Mouse (Mus musculus): ENCODE data around the gene Casr. TPM values are rescaled to one million over a fixed set of nuclear protein-coding genes. Genes with fewer than 3 reads are reported as not detected.

The Casr gene
- polyA plus RNA-seq (2015; fragmentation: Nextera tagmentation; extraction: Ambion mirVana) = 0.09 TPM in 1 of 2 replicates, not detected in the other

GRCm38 (mm10) chr16:36561386-36562338 is at the start of gene Casr:
TSS of gene Casr (minus strand) at chr16:36562141.
- peak within 1 kb of the TSS; percentile 81 for H3K4me2 ChIP-seq
- WGBS = 4% methylated on average over 36 of the region's 36 CpGs
- no peak for ATAC-seq (replicated peaks; ENCODE audit: insufficient number of reproducible peaks, insufficient read depth, low FRiP score, low read depth)
- H3K9me3 ChIP-seq (replicated peaks) = no peaks in the 10 kb centered on the region
- peaks cover 10% of the 10 kb centered on the region for H3K4me1 ChIP-seq (replicated peaks)
- no peaks in the 10 kb centered on the region for H3K36me3 ChIP-seq
- 0 out of 2 replicates have a peak within 1 kb of the TSS, but pooled peaks have one; percentile 27 for H3K9ac ChIP-seq
- peak within 1 kb of the TSS; percentile 45 for H3K4me3 ChIP-seq
- H3K27me3 ChIP-seq = peaks cover 22% of the 10 kb centered on the region
- no peak within 1 kb of the TSS for H3K27ac ChIP-seq

GRCm38 (mm10) chr16:36602632-36603031 is 40.7 kb upstream of the Casr start:
- no peak for ATAC-seq (replicated peaks; ENCODE audit: insufficient number of reproducible peaks, insufficient read depth, low FRiP score, low read depth)
- Histone ChIP-seq H3K9ac (no peak overlapping the region), H3K36me3 (no peaks in the 10 kb centered on the region), H3K9me3 (replicated peaks) (no peaks in the 10 kb centered on the region), H3K4me3 (no peak overlapping the region), H3K27ac (no peak overlapping the region), H3K4me1 (replicated peaks) (peaks cover 5% of the 10 kb centered on the region), H3K4me2 (no peak overlapping the region), H3K27me3 (no peaks in the 10 kb centered on the region)
- WGBS = 65% methylated on average over 3 of the region's 3 CpGs

GRCm38 (mm10) chr16:36598265-36598664 is 36.3 kb upstream of the Casr start:
- WGBS = 76% methylated on average over 4 of the region's 4 CpGs
- Histone ChIP-seq H3K4me3 (no peak overlapping the region), H3K9me3 (replicated peaks) (no peaks in the 10 kb centered on the region), H3K36me3 (no peaks in the 10 kb centered on the region), H3K27ac (no peak overlapping the region), H3K4me2 (no peak overlapping the region), H3K9ac (no peak overlapping the region), H3K4me1 (replicated peaks) (peaks cover 5% of the 10 kb centered on the region), H3K27me3 (no peaks in the 10 kb centered on the region)
- no peak for ATAC-seq (replicated peaks; ENCODE audit: insufficient number of reproducible peaks, insufficient read depth, low FRiP score, low read depth)

DNA sequence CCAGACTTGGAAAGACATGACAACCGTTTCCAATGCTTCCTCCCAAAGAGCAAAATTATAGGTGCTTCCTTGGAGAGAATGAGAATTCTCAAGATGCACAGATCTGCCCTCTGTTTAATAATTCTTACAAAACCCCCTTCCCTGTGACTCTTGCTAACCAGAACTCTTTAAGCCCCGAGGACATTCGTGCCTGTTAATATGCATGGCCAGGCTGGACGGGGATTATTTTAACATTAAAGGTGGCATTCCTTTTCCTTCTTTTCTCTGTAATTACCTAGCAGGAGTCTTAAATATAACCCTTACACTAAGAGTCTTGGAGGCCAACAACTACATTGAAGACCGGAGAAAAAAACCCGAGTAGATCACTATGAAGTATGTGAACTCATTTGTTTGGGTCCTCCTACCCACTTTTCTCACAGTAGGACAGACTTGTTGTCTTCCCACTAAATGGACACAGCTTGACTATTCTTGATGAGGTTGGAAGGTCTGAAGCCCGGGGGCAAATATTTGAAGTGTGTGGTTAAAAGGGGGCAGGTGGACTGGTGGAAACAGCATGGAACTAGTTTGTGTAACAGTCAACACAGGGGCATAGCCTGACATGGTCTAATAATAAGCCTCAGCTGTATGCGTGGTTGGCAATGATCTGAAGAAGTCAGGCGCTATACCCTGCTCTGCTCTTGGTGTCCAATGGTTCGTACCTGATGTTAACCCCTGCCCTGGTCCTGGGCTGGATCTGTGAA is 34.9 kb upstream of the Casr start:
- Histone ChIP-seq H3K4me1 (replicated peaks) (peaks cover 5% of the 10 kb centered on the region), H3K27me3 (no peaks in the 10 kb centered on the region), H3K9ac (no peak overlapping the region), H3K9me3 (replicated peaks) (no peaks in the 10 kb centered on the region), H3K4me3 (no peak overlapping the region), H3K4me2 (no peak overlapping the region), H3K27ac (no peak overlapping the region), H3K36me3 (no peaks in the 10 kb centered on the region)
- ATAC-seq (replicated peaks; ENCODE audit: insufficient number of reproducible peaks, insufficient read depth, low FRiP score, low read depth) = no peak
- WGBS = 85% methylated on average over 10 of the region's 10 CpGs

DNA sequence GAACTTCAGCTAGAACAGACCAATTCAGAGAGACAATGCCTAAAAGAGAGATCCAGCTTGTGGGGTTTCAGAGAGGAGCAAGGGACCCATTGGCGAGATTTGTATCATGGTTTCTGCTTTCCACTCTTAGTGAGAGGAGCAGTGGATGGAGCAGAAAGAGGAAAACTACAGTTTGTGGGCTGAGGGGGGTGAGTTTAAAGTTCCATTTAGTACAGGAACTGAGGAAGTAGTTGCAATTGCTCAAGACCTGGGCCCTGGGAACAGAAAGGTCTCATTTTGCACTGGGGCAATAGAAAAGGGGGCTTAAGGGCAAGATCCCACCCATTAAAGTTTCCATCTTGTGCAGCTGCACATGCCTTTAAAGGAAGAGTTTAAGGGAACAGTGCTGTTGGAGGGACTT is 28.0 kb upstream of the Casr start:
- Histone ChIP-seq H3K36me3 (no peaks in the 10 kb centered on the region), H3K4me2 (no peak overlapping the region), H3K4me3 (no peak overlapping the region), H3K4me1 (replicated peaks) (no peaks in the 10 kb centered on the region), H3K27ac (no peak overlapping the region), H3K9ac (no peak overlapping the region), H3K9me3 (replicated peaks) (no peaks in the 10 kb centered on the region), H3K27me3 (no peaks in the 10 kb centered on the region)
- no peak for ATAC-seq (replicated peaks; ENCODE audit: insufficient number of reproducible peaks, insufficient read depth, low FRiP score, low read depth)
- 82% methylated on average over 1 of the region's 1 CpGs for WGBS

DNA sequence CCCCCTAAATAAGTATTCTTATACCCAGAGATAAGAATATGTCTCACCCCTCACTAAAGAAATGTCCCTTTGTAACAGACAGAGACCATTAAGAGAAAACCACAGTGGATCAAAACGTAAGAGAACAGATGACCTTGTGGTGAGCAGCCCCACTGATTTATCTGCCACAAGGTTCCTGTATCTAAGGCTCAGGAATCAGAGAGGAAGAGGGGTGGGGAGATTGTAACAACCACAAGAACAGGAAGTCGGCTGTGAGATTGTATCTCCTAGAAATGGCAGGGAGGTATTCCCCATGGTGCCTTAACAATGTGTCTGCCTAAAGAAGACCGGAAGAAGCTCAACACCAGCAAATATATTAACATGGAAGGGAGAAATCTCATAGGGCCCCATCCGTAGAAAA is 26.0 kb upstream of the Casr start:
- Histone ChIP-seq H3K27ac (no peak overlapping the region), H3K27me3 (no peaks in the 10 kb centered on the region), H3K4me2 (no peak overlapping the region), H3K9me3 (replicated peaks) (no peaks in the 10 kb centered on the region), H3K4me3 (no peak overlapping the region), H3K36me3 (no peaks in the 10 kb centered on the region), H3K4me1 (replicated peaks) (no peaks in the 10 kb centered on the region), H3K9ac (no peak overlapping the region)
- ATAC-seq (replicated peaks; ENCODE audit: insufficient number of reproducible peaks, insufficient read depth, low FRiP score, low read depth) = no peak
- 43% methylated on average over 4 of the region's 4 CpGs for WGBS

GRCm38 (mm10) chr16:36582073-36582472 is 20.1 kb upstream of the Casr start:
- H3K9ac ChIP-seq = no peak overlapping the region
- H3K36me3 ChIP-seq = no peaks in the 10 kb centered on the region
- ATAC-seq (replicated peaks; ENCODE audit: insufficient number of reproducible peaks, insufficient read depth, low FRiP score, low read depth) = no peak
- no peaks in the 10 kb centered on the region for H3K27me3 ChIP-seq
- 55% methylated on average over 3 of the region's 3 CpGs for WGBS
- H3K4me2 ChIP-seq = no peak overlapping the region
- H3K9me3 ChIP-seq (replicated peaks) = no peaks in the 10 kb centered on the region
- H3K4me3 ChIP-seq = no peak overlapping the region
- no peak overlapping the region for H3K27ac ChIP-seq
- no peaks in the 10 kb centered on the region for H3K4me1 ChIP-seq (replicated peaks)

- ATAC-seq (replicated peaks; ENCODE audit: insufficient number of reproducible peaks, insufficient read depth, low FRiP score, low read depth) = no peak
- H3K9me3 ChIP-seq (replicated peaks) = no peaks in the 10 kb centered on the region
- no peak overlapping the region for H3K4me2 ChIP-seq
- no peak overlapping the region for H3K9ac ChIP-seq
- no peaks in the 10 kb centered on the region for H3K4me1 ChIP-seq (replicated peaks)
- 62% methylated on average over 8 of the region's 8 CpGs for WGBS
- H3K27me3 ChIP-seq = no peaks in the 10 kb centered on the region
- H3K27ac ChIP-seq = no peak overlapping the region
- H3K4me3 ChIP-seq = no peak overlapping the region
- no peaks in the 10 kb centered on the region for H3K36me3 ChIP-seq
These were observed 10.0 kb upstream of the Casr start for GRCm38 (mm10) chr16:36571942-36572341.

- no peaks in the 10 kb centered on the region for H3K36me3 ChIP-seq
- no peak for ATAC-seq (replicated peaks; ENCODE audit: insufficient number of reproducible peaks, insufficient read depth, low FRiP score, low read depth)
- H3K27ac ChIP-seq = no peak overlapping the region
- H3K4me2 ChIP-seq = no peak overlapping the region
- 84% methylated on average over 6 of the region's 6 CpGs for WGBS
- peaks cover 22% of the 10 kb centered on the region for H3K27me3 ChIP-seq
- peaks cover 15% of the 10 kb centered on the region for H3K4me1 ChIP-seq (replicated peaks)
- no peaks in the 10 kb centered on the region for H3K9me3 ChIP-seq (replicated peaks)
- no peak overlapping the region for H3K4me3 ChIP-seq
- no peak overlapping the region for H3K9ac ChIP-seq
These were observed 2.4 kb downstream of the Casr start for GRCm38 (mm10) chr16:36559573-36559972.

GRCm38 (mm10) chr16:36555672-36556165 is 6.2 kb downstream of the Casr start:
- H3K9me3 ChIP-seq (replicated peaks) = no peaks in the 10 kb centered on the region; the same call in 1 of the 2 replicates
- H3K4me2 ChIP-seq = peak overlapping the region; percentile 54
- peak overlapping the region; percentile 17; the same call in 1 of the 2 replicates for H3K4me3 ChIP-seq
- H3K36me3 ChIP-seq = no peaks in the 10 kb centered on the region
- H3K9ac ChIP-seq = no peak overlapping the region
- ATAC-seq (replicated peaks; ENCODE audit: insufficient number of reproducible peaks, insufficient read depth, low FRiP score, low read depth) = no peak
- 34% methylated on average over 10 of the region's 10 CpGs for WGBS
- H3K4me1 ChIP-seq (replicated peaks) = peaks cover 8% of the 10 kb centered on the region
- H3K27ac ChIP-seq = peak overlapping the region; percentile 22; the same call in 1 of the 2 replicates
- H3K27me3 ChIP-seq = peaks cover 9% of the 10 kb centered on the region

GRCm38 (mm10) chr16:36553624-36554023 is 8.3 kb downstream of the Casr start:
- WGBS = 93% methylated on average over 3 of the region's 3 CpGs
- no peaks in the 10 kb centered on the region; the same call in 1 of the 2 replicates for H3K9me3 ChIP-seq (replicated peaks)
- H3K4me2 ChIP-seq = no peak overlapping the region
- no peak for ATAC-seq (replicated peaks; ENCODE audit: insufficient number of reproducible peaks, insufficient read depth, low FRiP score, low read depth)
- H3K9ac ChIP-seq = no peak overlapping the region
- H3K4me1 ChIP-seq (replicated peaks) = peaks cover 4% of the 10 kb centered on the region
- H3K4me3 ChIP-seq = no peak overlapping the region
- H3K27me3 ChIP-seq = no peaks in the 10 kb centered on the region
- H3K27ac ChIP-seq = no peak overlapping the region
- no peaks in the 10 kb centered on the region for H3K36me3 ChIP-seq
